Mouse (Mus musculus): ENCODE measurements around the gene Sgo2a.

DNA sequence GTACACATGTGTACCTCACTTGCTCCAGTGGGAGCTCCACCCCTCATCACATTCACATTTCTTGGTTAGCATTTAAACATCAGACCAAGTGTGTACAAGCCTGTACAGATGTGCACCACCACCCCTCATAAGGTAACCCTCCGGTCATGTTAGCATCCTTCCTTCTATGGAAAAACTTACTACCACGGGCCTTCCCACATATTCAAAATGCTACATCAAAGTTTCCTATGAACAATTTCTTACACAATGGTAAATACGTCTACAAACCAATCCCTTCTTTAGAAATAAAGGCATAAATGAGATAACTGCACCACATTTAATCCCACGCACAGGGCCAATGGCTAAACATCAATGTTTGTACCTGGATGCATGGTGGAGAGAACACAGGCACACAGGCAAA, 43.3 kb upstream of the Sgo2a start:
- no peak for TF ChIP-seq CTCF (IDR thresholded peaks at IDR 0.05; ENCODE audit: insufficient read depth, low read depth, low read length)
- no peak for TF ChIP-seq POLR2A (IDR thresholded peaks at IDR 0.05; ENCODE audit: insufficient read depth, low read depth, low read length)

Measured in olfactory bulb, adult 2 months (tissue).